ENCODE assay signal across 8 mouse cellular contexts in the genomic region with DNA sequence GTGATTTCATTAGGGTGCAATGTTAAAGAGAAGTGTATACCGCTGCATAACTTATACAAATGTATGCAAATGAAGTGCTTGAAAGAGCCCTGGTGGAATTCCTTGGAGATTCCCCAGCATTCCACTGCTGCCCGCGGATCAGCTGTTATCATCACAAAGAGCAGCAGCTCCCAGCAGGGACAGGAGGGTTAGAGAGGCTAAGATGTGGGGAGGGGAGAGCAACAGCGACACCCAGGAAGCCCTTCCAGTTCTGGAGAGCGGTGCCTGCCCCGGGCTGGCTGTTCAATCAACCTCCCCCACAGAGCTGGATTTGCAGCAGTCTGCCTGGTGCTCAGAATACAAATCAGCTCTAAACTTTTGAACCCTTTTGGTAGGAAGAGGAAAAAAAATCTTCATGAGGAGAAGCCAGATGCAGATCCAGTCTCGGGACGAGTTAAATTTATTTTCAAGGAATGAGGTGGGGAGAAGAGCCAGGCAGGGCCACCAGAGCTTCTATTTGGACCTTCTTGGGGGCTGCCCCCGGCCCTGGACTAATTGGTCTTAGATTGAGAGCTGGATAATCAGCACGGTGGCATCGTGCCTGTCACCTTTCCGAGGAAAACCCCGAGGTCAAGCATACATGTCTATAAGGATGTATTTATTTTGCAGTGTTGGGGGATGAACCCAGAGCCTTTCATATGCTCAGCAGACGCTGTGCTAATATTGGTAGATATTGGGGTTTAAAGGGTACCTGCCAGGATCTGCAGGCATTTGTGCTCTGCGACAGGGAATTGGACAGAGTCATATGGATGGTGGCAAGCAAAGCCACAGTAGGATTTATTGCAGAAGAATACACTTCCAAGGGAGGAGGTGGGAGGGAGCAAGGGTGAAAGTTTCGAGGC.
DNase-seq lines count a peak whose midpoint lies in the region; ATAC-seq and TF ChIP-seq lines count a peak whose summit lies in the region.

No protein-coding gene starts in this region.

- H3K4me2 ChIP-seq in forebrain, embryonic 16.5 days (ENCODE audit: low read length), result peak overlapping the region; percentile 40
- peak overlapping the region; percentile 39 for H3K4me2 ChIP-seq in kidney, embryonic 16.5 days (replicated peaks; ENCODE audit: low read depth, low read length)
- peak overlapping the region; percentile 19; the same call in 1 of the 2 replicates for H3K4me2 ChIP-seq in limb, embryonic 14.5 days (replicated peaks; ENCODE audit: low read depth, low read length, severe bottlenecking)

- no peaks in the 10 kb centered on the region for H3K36me3 ChIP-seq in forebrain, embryonic 16.5 days (ENCODE audit: control insufficient read depth, insufficient read depth)
- no peaks in the 10 kb centered on the region for H3K36me3 ChIP-seq in kidney, embryonic 16.5 days (ENCODE audit: insufficient read depth, low read length)
- no peaks in the 10 kb centered on the region for H3K36me3 ChIP-seq in limb, embryonic 14.5 days (ENCODE audit: control insufficient read depth, insufficient read depth, low read length)

- peak overlapping the region; percentile 75 for H3K27ac ChIP-seq in forebrain, embryonic 16.5 days (ENCODE audit: low read length)
- 0 out of 2 replicates have a peak overlapping the region, but pooled peaks have one; percentile 26 for H3K27ac ChIP-seq in kidney, embryonic 16.5 days (ENCODE audit: low read length)
- no peak overlapping the region for H3K27ac ChIP-seq in limb, embryonic 14.5 days (replicated peaks; ENCODE audit: low read depth, low read length)

- TF ChIP-seq POLR2A in limb, embryonic 14.5 days (IDR thresholded peaks at IDR 0.05; ENCODE audit: borderline replicate concordance, extremely low read depth, insufficient read depth, insufficient read length), result no peak

- no peaks in the 10 kb centered on the region for H3K9me3 ChIP-seq in forebrain, embryonic 16.5 days (ENCODE audit: control insufficient read depth, low read length)
- no peaks in the 10 kb centered on the region for H3K9me3 ChIP-seq in kidney, embryonic 16.5 days (ENCODE audit: low read length)
- H3K9me3 ChIP-seq in limb, embryonic 14.5 days (ENCODE audit: control insufficient read depth, low read length), result no peaks in the 10 kb centered on the region

- DNase-seq in adrenal gland, postnatal 10 days, result peak; percentile 40
- no peak for DNase-seq in adrenal gland, postnatal 4 days (ENCODE audit: low spot score in 2 of 2)
- peak; percentile 39 for DNase-seq in MN1 (ENCODE audit: low spot score)
- DNase-seq in limb, embryonic 14.5 days (ENCODE audit: low spot score), result peak; percentile 14
- peak; percentile 20 to 60 for DNase-seq in right cerebral cortex, postnatal 36 days (ENCODE audit: low spot score in 2 of 2)
- DNase-seq in thymus, postnatal 0 days (ENCODE audit: low spot score), result no peak

- H3K9ac ChIP-seq in forebrain, embryonic 16.5 days (replicated peaks; ENCODE audit: low read depth, low read length), result 0 out of 2 replicates have a peak overlapping the region, but pooled peaks have one; percentile 22
- peak overlapping the region; percentile 20 for H3K9ac ChIP-seq in kidney, embryonic 16.5 days (replicated peaks; ENCODE audit: low read length)
- no peak overlapping the region for H3K9ac ChIP-seq in limb, embryonic 14.5 days (ENCODE audit: low read depth, low read length, severe bottlenecking)

- 2% methylated on average over 16 of the region's 16 CpGs for WGBS in forebrain, embryonic 16.5 days
- 6% methylated on average over 16 of the region's 16 CpGs for WGBS in kidney, embryonic 16.5 days
- 9% methylated on average over 16 of the region's 16 CpGs for WGBS in limb, embryonic 14.5 days

- H3K4me3 ChIP-seq in forebrain, embryonic 16.5 days (replicated peaks; ENCODE audit: low read length), result no peak overlapping the region
- peak overlapping the region; percentile 4; the same call in 1 of the 2 replicates for H3K4me3 ChIP-seq in kidney, embryonic 16.5 days (ENCODE audit: low read length)
- H3K4me3 ChIP-seq in limb, embryonic 14.5 days (replicated peaks; ENCODE audit: low read length), result no peak overlapping the region

- no peaks in the 10 kb centered on the region for H3K27me3 ChIP-seq in forebrain, embryonic 16.5 days (replicated peaks; ENCODE audit: control insufficient read depth, insufficient read depth, low read length)
- H3K27me3 ChIP-seq in kidney, embryonic 16.5 days (ENCODE audit: insufficient read depth, low read length), result no peaks in the 10 kb centered on the region
- H3K27me3 ChIP-seq in limb, embryonic 14.5 days (ENCODE audit: control insufficient read depth, insufficient read depth, low read length), result no peaks in the 10 kb centered on the region

- H3K4me1 ChIP-seq in forebrain, embryonic 16.5 days (replicated peaks; ENCODE audit: control insufficient read depth, insufficient read depth, low read length), result peaks cover 24% of the 10 kb centered on the region
- peaks cover 21% of the 10 kb centered on the region for H3K4me1 ChIP-seq in kidney, embryonic 16.5 days (ENCODE audit: insufficient read depth, low read length)
- H3K4me1 ChIP-seq in limb, embryonic 14.5 days (ENCODE audit: control insufficient read depth, insufficient read depth, low read length), result peaks cover 7% of the 10 kb centered on the region

- ATAC-seq in forebrain, embryonic 16.5 days, result peak; percentile 94
- peak; percentile 93 for ATAC-seq in kidney, embryonic 16.5 days (ENCODE audit: low FRiP score, low TSS enrichment)
- peak; percentile 57; the same call in 1 of the 2 replicates for ATAC-seq in limb, embryonic 14.5 days (ENCODE audit: low FRiP score, low read depth)

Comparison
In these comparisons a context has a peak if more than half of its experiments do, and no peak if none do; other contexts are left out.
1. DNase-seq: peak in adrenal gland, postnatal 10 days (single experiment), MN1 (single experiment), limb, embryonic 14.5 days (single experiment) and right cerebral cortex, postnatal 36 days (2 of 2); none in adrenal gland, postnatal 4 days (0 of 2) and thymus, postnatal 0 days (single experiment).
2. Peak in every context shown above with its lines, with median percentiles within 50 percentile points of each other: ATAC-seq and H3K4me2 ChIP-seq.